Mouse (Mus musculus) liver, postnatal 0 days (tissue): Measurements from ENCODE around the gene Gm3415. TPM values are rescaled to one million over a fixed set of nuclear protein-coding genes. Genes with fewer than 3 reads are reported as not detected.
"Not testable (repeated sequence)": the region's sequence is repeated elsewhere in the genome, so short reads cannot be mapped to it uniquely, and the experiment has no call there.

Source experiments
- ATAC-seq: fragments of 200-750 bp; cut with Nextera tagmentation; 2 replicates; pipeline ENCODE4 v1.8.0; 2017; ENCODE audit warnings: mild to moderate bottlenecking, moderate library complexity
- DNase-seq: peaks from one replicate; pipeline ENCODE4 v3.0.0-alpha.2; 2016
- H3K27ac ChIP-seq: fragments of 300-500 bp; sonication (generic); 2 replicates; pipeline ENCODE4 v1.5.1; 2014; ENCODE audit warnings: antibody characterized with exemption, moderate library complexity, mild to moderate bottlenecking, low read depth
- H3K27me3 ChIP-seq: fragments of 300-500 bp; sonication (generic); 2 replicates; pipeline ENCODE4 v1.6.1; 2014; ENCODE audit warnings: low read length, control low read depth, mixed read lengths; ENCODE audit not compliant: insufficient read depth
- H3K36me3 ChIP-seq: fragments of 300-500 bp; sonication (generic); replicated peaks from 2 replicates; pipeline ENCODE4 v1.6.1; 2014; ENCODE audit warnings: mild to moderate bottlenecking, control low read depth, low read length, moderate library complexity, mixed read lengths; ENCODE audit not compliant: insufficient read depth
- H3K4me1 ChIP-seq: fragments of 300-500 bp; sonication (generic); 2 replicates; pipeline ENCODE4 v1.6.1; 2014; ENCODE audit warnings: antibody characterized with exemption, mild to moderate bottlenecking, control low read depth; ENCODE audit not compliant: insufficient read depth
- H3K4me2 ChIP-seq: fragments of 300-500 bp; sonication (generic); 2 replicates; pipeline ENCODE4 v1.6.1; 2014; ENCODE audit warnings: low read depth, mild to moderate bottlenecking, low read length, moderate library complexity, mixed read lengths
- H3K4me3 ChIP-seq: fragments of 300-500 bp; sonication (generic); 2 replicates; pipeline ENCODE4 v1.5.1; 2014; ENCODE audit warnings: low read depth, low read length
- H3K9ac ChIP-seq: fragments of 300-500 bp; sonication (generic); replicated peaks from 2 replicates; pipeline ENCODE4 v1.6.1; 2014; ENCODE audit warnings: mild to moderate bottlenecking, moderate library complexity
- H3K9me3 ChIP-seq: fragments of 300-500 bp; sonication (generic); 2 replicates; pipeline ENCODE4 v1.6.1; 2016; ENCODE audit warnings: mild to moderate bottlenecking, control low read depth, low read length, mixed read lengths
- CTCF ChIP-seq: sonication (generic); IDR thresholded peaks from 2 replicates; pipeline ENCODE4 v1.5.1; 2016; ENCODE audit warnings: antibody characterized with exemption, low read depth
- EP300 ChIP-seq: IDR thresholded peaks from 2 replicates; pipeline ENCODE4 v1.6.1; 2016; ENCODE audit warnings: antibody characterized with exemption, low read depth, mild to moderate bottlenecking
- WGBS: fragments of 180-500 bp; shearing (Covaris S2); extraction: QIAGEN DNeasy Blood & Tissue Kit; methylation state at CpG from one replicate; pipeline ENCODE4 v1.1.7; 2014; ENCODE audit not compliant: insufficient replicate concordance; 5-methylcytosine and 5-hydroxymethylcytosine counted together
- polyA plus RNA-seq: library from polyadenylated mRNA; unstranded; fragments of >200 nt; fragmentation: Nextera tagmentation; extraction: Ambion mirVana; gene quantifications from 2 replicates; pipeline ENCODE4 v1.2.1, GENCODE M21; 2015

Gm3415 gene
- polyA plus RNA-seq, 1 experiment from 2014 or later, result not detected

DNA sequence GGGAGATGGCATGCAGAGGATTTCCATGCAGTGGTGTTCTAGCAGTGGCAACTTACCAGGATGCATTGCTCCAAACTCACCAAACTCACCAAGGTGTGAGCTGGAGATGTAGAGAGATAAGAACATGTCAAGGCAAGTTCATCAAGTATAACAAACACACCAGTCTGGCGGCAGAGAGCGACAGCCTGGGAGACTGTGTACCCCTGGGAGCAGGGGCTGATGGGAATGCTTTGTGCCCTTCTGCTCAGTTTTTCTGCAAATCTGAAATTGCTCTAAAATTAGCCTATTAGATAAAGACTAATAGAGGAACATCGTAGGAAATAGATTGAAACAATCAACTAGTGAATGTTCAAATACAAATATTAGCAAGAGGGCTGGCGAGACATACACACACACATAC, 35.7 kb downstream of the Gm3415 start:
- H3K27me3 ChIP-seq, result peaks cover under 1% of the 10 kb centered on the region; the same call in 1 of the 2 replicates
- no peak overlapping the region for H3K9ac ChIP-seq
- TF ChIP-seq CTCF (no peak), EP300 (no peak)
- no peaks in the 10 kb centered on the region for H3K4me1 ChIP-seq
- H3K4me2 ChIP-seq, result no peak overlapping the region
- H3K4me3 ChIP-seq, result no peak overlapping the region
- 83% methylated on average over 4 of the region's 4 CpGs for WGBS
- no peaks in the 10 kb centered on the region for H3K9me3 ChIP-seq
- ATAC-seq, result no peak
- DNase-seq, result no peak
- H3K27ac ChIP-seq, result no peak overlapping the region
- H3K36me3 ChIP-seq, result no peaks in the 10 kb centered on the region

- DNase-seq (no peak), ATAC-seq (no peak)
- peaks cover 5% of the 10 kb centered on the region; the same call in 1 of the 2 replicates for H3K4me1 ChIP-seq
- H3K27me3 ChIP-seq, result no peaks in the 10 kb centered on the region
- H3K9me3 ChIP-seq, result no peaks in the 10 kb centered on the region
- TF ChIP-seq EP300 (no peak), CTCF (no peak)
- no peaks in the 10 kb centered on the region for H3K36me3 ChIP-seq
- no peak overlapping the region for H3K27ac ChIP-seq
- no peak overlapping the region for H3K4me2 ChIP-seq
- H3K9ac ChIP-seq, result no peak overlapping the region
- H3K4me3 ChIP-seq, result no peak overlapping the region
- 61% methylated on average over 5 of the region's 5 CpGs for WGBS
Observed at GRCm38 (mm10) chr5:146592580-146592979, 36.6 kb downstream of the Gm3415 start.

- Histone ChIP-seq H3K4me1 (peaks cover 5% of the 10 kb centered on the region; the same call in 1 of the 2 replicates), H3K4me3 (no peak overlapping the region), H3K36me3 (no peaks in the 10 kb centered on the region), H3K9ac (no peak overlapping the region), H3K9me3 (no peaks in the 10 kb centered on the region), H3K27ac (peak overlapping the region; percentile 66), H3K4me2 (peak overlapping the region; percentile 38), H3K27me3 (no peaks in the 10 kb centered on the region)
- DNase-seq, result peak; percentile 33
- peak; percentile 74 for ATAC-seq
- TF ChIP-seq EP300, result no peak
- no peak for TF ChIP-seq CTCF
- WGBS, result 26% methylated on average over 18 of the region's 18 CpGs
Observed at GRCm38 (mm10) chr5:146596612-146597502, 40.9 kb downstream of the Gm3415 start.

- Histone ChIP-seq H3K4me1 (peaks cover 5% of the 10 kb centered on the region; the same call in 1 of the 2 replicates), H3K9ac (no peak overlapping the region), H3K4me3 (no peak overlapping the region), H3K4me2 (peak overlapping the region; percentile 38; the same call in 1 of the 2 replicates), H3K9me3 (no peaks in the 10 kb centered on the region), H3K36me3 (no peaks in the 10 kb centered on the region), H3K27me3 (no peaks in the 10 kb centered on the region), H3K27ac (peak overlapping the region; percentile 66; the same call in 1 of the 2 replicates)
- TF ChIP-seq EP300 (no peak), CTCF (no peak)
- DNase-seq (no peak), ATAC-seq (no peak)
- 60% methylated on average over 10 of the region's 10 CpGs for WGBS
Observed at GRCm38 (mm10) chr5:146597503-146597874, 41.6 kb downstream of the Gm3415 start.

DNA sequence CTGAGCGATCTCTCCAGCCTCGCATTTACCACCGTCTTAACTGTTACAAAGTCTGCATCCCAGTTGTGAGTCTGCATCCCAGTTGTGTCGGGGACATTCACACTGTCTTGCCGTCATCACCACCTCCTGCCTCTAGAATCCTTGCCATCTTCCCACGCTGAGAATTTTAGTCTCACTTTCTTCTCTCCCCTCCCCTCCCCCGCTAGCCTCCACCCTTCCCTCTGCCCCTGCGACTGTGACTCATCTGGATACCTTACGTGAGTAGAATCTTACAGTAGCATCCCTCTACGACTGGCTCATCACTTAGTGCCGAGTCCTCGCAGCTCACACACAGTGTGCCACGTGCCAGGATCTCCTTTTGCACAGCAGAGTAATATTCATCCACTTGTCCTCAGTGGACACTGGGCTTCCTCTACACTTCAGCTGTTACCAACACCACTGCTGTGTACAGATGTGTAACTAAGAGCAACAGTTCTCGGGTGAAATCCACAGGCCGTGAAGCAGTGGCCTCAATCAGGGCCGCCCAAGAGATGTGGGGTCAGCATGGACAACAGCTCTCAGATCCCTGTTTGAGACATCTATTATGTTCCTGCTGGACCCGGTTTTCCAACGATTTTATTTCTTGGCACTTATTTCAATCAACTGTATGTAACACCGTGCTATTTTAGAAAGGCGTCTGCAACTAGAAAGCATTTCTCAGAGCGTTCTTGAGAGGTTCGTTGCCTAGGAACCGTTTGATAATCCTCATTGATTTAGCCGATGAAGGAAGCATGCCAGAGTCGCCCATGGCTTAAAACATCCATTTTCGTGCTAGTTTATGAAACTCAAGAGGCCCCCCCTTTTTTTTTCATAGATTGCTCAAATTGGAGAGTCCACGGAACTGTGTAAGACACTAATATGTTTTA, 42.5 kb downstream of the Gm3415 start:
- Histone ChIP-seq H3K27ac (no peak overlapping the region), H3K4me1 (peaks cover 5% of the 10 kb centered on the region; the same call in 1 of the 2 replicates), H3K4me3 (no peak overlapping the region), H3K9ac (no peak overlapping the region), H3K36me3 (no peaks in the 10 kb centered on the region), H3K4me2 (no peak overlapping the region), H3K9me3 (no peaks in the 10 kb centered on the region), H3K27me3 (no peaks in the 10 kb centered on the region)
- DNase-seq (no peak), ATAC-seq (no peak)
- 82% methylated on average over 27 of the region's 27 CpGs for WGBS
- TF ChIP-seq EP300, result no peak
- TF ChIP-seq CTCF, result no peak

DNA sequence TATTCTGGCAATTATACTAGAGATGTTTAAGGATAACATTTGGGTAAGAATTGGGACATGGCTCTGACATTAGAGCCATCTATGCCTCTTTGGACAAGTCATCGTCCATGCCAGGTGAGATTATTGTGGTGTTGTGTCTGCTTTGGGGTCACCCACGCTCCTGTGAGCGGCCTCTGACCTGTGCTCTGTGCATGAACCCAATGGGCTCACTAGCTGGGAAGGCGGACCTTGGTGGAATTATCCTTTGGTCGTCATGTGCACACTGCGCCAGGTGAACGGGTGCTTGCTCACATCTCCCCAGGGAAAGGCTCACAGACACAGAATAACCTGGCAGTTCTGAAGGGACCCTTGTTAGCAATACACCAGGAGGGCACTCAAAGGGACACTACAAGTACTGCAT, 43.3 kb downstream of the Gm3415 start:
- not testable (repeated sequence) for H3K9ac ChIP-seq, DNase-seq, H3K4me3 ChIP-seq, H3K36me3 ChIP-seq, H3K27ac ChIP-seq, H3K27me3 ChIP-seq, H3K9me3 ChIP-seq, ATAC-seq, H3K4me1 ChIP-seq
- WGBS, result 56% methylated on average over 7 of the region's 7 CpGs
- H3K4me2 ChIP-seq, result peak overlapping the region; percentile 47; the same call in 1 of the 2 replicates
